Mouse (Mus musculus): ENCODE measurements around the gene Usp32.

DNA sequence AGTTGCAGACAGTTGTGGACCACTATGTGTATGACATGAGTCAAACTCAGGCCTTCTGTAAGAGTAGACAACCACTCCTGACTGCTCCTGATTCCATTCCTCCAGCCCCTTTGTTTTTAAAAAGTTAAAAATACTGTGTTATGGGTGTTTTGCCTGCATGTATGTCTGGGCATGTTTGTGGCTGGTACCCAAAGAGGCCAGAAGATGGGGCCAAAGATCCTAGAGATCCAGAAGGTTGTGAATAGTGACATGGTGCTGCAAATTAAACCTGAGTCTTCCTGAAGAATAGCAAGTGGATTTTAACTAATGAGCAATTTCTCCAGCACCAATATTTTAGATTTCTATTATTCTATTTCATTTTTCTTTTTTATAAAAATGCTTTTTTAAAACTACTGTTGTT is 126.8 kb downstream of the Usp32 start:
- TF ChIP-seq POLR2A (IDR thresholded peaks at IDR 0.05; ENCODE audit: low read depth, low read length) (no peak), CTCF (IDR thresholded peaks at IDR 0.05; ENCODE audit: extremely low read depth, insufficient read depth, insufficient read length, insufficient replicate concordance) (no peak)
